Mouse (Mus musculus) frontal cortex, postnatal 10 days (tissue): Measurements from ENCODE around the gene Lekr1.
A peak's percentile ranks its signal among the peaks of the same experiment; 100 is the strongest.

ENCODE experiments used
- DNase-seq, 2 experiments: peaks; one replicate each; pipeline ENCODE4 v3.0.0; 2022; ENCODE audit warnings: low spot score in 2 of 2, mixed read lengths in 1 of 2

The Lekr1 gene

GRCm38 (mm10) chr3:65830801-65831200, 164.8 kb downstream of the Lekr1 start:
- DNase-seq, result no peak

GRCm38 (mm10) chr3:65832398-65832797, 166.4 kb downstream of the Lekr1 start:
- DNase-seq, result no peak

DNA sequence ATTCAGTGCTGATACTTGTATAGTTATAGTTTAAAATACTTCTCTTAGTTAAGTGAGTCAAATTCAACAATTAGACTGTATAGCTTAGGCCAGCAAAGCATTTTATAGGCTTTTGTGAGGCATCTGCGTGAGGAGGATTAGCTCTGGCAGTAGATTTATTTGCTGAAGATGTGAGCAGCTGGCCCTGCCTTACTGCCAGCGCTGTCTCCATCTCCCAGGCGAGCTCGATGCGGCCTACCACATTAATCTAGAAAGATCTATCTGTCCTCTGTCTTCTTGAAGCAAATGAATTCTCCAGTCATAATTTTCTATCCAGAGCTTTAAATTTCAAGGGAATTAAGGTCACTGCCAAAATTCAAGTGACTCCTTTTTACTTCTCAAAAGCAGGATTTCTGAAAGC, 170.4 kb downstream of the Lekr1 start:
- no peak for DNase-seq

- DNase-seq, result no peak
Measured at GRCm38 (mm10) chr3:65839664-65840063, 173.6 kb downstream of the Lekr1 start.

DNA sequence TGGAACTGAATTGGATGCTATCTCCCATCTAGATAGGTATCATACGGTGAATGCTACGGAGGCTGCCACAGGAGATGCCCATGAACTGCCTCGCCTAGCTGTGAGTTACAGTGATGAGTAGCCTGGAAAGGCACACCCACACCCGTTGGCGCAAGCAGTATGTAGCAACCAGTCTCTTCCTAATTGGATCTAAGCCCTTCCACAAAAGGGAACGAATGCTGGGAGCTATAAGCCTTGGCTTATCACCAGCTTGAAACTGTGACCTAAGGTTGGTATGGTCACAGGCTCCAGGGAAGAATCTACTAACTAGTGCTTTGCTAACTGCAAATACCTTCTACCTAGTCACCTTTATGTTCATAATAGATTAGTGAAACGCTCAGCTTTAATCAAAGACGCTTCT, 175.1 kb downstream of the Lekr1 start:
- no peak for DNase-seq

DNA sequence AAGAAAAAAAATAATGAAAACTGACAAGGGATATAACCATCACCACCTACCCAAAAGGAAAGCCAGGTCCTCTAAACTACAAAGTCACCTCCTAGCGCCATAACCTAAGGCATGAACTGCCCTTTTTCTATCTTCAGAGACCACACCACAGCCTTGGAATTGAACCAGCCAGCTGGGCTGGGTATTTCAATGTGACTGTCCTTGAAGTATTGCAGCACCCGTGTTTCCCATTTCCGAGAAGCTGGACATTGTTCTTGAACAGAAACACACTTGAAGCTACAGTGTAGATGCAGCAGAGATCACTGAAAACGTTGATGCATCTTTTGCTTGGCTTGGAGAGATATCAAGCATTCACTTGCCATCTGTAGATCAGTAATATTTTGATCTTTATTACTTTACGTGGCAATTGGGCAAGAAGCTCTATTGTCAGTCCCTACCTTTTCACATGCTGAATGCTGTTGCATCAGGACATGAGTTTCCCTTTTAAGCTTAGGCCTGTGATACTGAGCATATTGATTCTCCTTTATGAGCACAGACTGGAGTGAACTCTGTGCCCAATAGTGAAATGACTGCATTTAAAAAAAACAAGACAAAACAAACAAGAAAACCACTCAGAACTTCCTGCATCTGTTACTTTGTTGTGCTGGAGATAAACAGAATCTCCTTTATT, 176.6 kb downstream of the Lekr1 start:
- DNase-seq, result no peak

GRCm38 (mm10) chr3:65843185-65843552, 177.1 kb downstream of the Lekr1 start:
- no peak for DNase-seq

GRCm38 (mm10) chr3:65844302-65844701, 178.3 kb downstream of the Lekr1 start:
- no peak for DNase-seq

GRCm38 (mm10) chr3:65844851-65845552, 179.0 kb downstream of the Lekr1 start:
- no peak for DNase-seq

DNA sequence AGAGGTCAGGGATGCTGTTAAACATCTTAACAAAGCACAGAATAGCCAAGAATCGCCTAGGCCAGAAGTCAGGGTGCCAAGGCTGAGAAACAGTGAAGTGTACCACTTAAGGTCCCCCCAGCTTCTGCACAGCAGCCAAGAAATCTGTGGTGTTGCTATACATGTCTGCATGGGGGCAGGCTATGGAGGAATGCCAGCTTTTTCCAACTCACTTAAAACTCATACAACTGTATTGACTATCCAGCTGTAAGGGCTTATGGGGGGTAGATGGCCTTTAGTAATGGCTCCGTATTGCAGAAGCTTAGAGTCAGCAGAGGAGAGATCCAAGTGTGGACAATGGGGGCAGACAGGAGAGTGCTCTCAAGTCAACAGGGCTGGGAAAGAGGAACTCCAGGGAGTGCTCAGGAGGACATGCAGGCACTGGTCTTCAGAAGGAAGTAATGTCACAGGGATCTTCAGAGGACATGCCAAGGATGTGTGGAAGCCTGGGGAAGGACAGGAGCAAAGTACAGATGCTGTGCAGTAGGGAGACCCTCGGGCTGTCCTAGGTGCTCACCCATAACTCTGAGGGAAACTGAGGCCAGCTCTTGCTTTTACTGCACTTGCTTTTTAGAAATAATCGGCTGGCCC, 181.2 kb downstream of the Lekr1 start:
- no peak for DNase-seq

- no peak for DNase-seq
Measured at GRCm38 (mm10) chr3:65853746-65854145, 187.7 kb downstream of the Lekr1 start.

- no peak for DNase-seq
Measured at GRCm38 (mm10) chr3:65855521-65855920, 189.5 kb downstream of the Lekr1 start.

GRCm38 (mm10) chr3:65858118-65858517, 192.1 kb downstream of the Lekr1 start:
- no peak for DNase-seq

- no peak for DNase-seq
Measured at GRCm38 (mm10) chr3:65858741-65859348, 192.8 kb downstream of the Lekr1 start.

- DNase-seq, result no peak
Measured at GRCm38 (mm10) chr3:65859750-65860149, 193.7 kb downstream of the Lekr1 start.

GRCm38 (mm10) chr3:65860903-65861302, 194.9 kb downstream of the Lekr1 start:
- no peak for DNase-seq

DNA sequence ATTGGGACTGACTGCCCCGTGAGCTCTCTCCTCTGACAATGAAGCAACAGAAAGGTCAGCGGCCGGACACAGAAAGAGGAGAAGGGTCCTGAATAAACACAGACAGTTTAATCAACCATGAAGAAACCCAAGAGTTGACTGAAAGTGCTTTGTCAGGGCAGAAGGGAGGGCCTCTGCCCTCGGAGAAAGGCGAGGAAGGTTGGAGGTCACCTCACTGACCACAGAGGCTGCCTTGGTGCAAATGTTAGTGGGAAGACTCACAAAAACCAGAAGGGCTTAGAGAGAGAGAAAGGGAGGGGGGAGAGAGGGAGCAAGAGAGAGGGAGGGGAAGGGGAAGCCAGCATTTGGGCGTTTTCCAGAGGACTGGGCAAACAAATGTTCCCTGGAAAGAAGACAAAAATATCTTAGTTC, 195.4 kb downstream of the Lekr1 start:
- no peak for DNase-seq

GRCm38 (mm10) chr3:65863297-65863696, 197.3 kb downstream of the Lekr1 start:
- peak; percentile 73 to 83 for DNase-seq

GRCm38 (mm10) chr3:65863762-65864377, 197.8 kb downstream of the Lekr1 start:
- DNase-seq, result no peak

DNA sequence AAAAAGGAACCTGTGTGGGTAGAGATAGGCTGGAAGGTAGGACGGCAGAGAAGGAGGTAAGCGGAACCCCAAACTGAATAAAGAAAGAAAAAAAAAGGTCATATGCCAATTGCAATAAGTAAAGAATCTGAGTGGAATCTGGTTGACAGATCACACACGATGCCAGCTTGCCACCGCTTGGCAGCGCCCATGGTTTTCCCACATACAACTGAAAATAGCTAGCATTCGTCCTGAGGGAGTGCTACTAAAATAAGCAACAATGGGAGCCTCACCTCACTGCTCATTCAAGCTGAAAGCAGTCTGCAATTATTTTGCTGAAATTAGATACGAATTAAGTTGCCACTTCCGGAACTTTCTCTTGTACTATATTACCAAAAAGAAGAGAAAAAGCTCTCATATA, 202.9 kb downstream of the Lekr1 start:
- DNase-seq, result no peak

GRCm38 (mm10) chr3:65869724-65870123, 203.7 kb downstream of the Lekr1 start:
- no peak for DNase-seq

DNA sequence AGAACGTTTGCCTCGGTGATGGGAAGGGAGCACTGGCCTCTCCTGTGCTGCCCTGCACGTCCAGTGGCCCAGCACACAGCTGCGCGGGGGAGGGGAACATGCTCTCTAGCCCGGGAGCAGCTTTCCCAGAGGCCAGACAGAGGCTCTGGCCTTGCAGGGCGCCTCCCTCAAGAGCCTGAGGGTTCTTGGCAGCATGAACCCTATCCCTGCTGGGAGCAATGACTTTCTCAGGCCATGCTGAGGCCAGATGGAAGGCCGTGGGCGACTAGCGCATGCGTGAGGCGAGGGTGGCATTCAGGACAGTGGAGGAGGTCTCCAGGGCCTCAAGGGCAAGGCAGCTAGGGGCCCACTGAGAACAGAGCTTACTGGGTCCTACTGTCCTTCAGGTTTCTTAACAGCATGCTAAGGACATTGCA, 205.2 kb downstream of the Lekr1 start:
- peak; percentile 36 to 44 for DNase-seq
